Mouse (Mus musculus) layer of hippocampus, adult 2 months (tissue): ENCODE data around the gene Fbxw4. TPM values are rescaled to one million over a fixed set of nuclear protein-coding genes. Genes with fewer than 3 reads are reported as not detected.

Experiments
- DNase-seq, 2 experiments: peaks; one replicate each; pipeline ENCODE4 v3.0.0; 2022; ENCODE audit warnings: low spot score in 2 of 2
- H3K27ac ChIP-seq: fragments of 200-600 bp; 2 replicates; pipeline ENCODE4 v1.8.1; 2022
- H3K4me3 ChIP-seq: fragments of 200-600 bp; 2 replicates; pipeline ENCODE4 v1.8.1; 2022; ENCODE audit warnings: mild to moderate bottlenecking
- CTCF ChIP-seq: fragments of 200-600 bp; conservative IDR thresholded peaks from 2 replicates; pipeline ENCODE4 v1.8.1; 2022; ENCODE audit warnings: antibody characterized with exemption, mild to moderate bottlenecking, moderate library complexity
- total RNA-seq, 2 experiments: library from RNA; stranded (reverse); gene quantifications; 2 replicates each; pipeline ENCODE4 v1.2.3; 2021

The Fbxw4 gene
- total RNA-seq, 2 experiments from 2014 or later: 35.4 to 38.7 TPM

DNA sequence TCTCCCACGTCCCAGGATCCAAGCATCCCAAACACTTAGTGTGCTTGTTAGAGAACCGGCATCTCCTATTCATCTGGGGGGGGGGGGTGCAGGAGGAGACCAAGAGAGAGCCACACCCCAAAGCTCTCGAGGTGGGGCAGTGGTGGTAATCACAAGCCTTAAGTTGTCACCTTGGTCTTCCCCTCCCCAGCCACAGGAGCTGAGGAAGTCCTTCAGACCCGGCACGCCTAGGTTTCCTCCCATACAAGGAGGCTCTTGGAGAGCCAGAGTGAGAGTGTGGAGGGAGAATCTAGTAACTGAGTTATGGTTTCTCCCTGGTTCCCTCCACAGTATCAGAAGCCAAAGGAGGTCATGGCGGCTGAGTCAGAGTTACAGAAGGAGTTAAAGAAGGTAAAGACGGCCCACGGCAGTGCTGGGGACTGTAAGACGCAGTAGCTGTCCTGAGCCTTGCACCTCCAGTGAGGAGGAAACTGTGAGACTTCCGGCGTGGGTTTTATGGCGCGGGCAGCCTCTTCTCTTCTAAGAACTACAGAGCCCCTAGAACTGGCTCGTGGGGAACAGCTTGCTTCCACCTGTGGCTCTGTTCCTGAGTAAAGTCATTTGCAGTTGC lies 82.9 kb downstream of the Fbxw4 start:
- TF ChIP-seq CTCF: no peak
- no peak for DNase-seq
- no peak overlapping the region for H3K4me3 ChIP-seq
- H3K27ac ChIP-seq: no peak overlapping the region

- no peak for DNase-seq
- Histone ChIP-seq H3K4me3 (no peak overlapping the region), H3K27ac (no peak overlapping the region)
- TF ChIP-seq CTCF: no peak
These were observed 84.5 kb downstream of the Fbxw4 start for GRCm38 (mm10) chr19:45575632-45576001.

DNA sequence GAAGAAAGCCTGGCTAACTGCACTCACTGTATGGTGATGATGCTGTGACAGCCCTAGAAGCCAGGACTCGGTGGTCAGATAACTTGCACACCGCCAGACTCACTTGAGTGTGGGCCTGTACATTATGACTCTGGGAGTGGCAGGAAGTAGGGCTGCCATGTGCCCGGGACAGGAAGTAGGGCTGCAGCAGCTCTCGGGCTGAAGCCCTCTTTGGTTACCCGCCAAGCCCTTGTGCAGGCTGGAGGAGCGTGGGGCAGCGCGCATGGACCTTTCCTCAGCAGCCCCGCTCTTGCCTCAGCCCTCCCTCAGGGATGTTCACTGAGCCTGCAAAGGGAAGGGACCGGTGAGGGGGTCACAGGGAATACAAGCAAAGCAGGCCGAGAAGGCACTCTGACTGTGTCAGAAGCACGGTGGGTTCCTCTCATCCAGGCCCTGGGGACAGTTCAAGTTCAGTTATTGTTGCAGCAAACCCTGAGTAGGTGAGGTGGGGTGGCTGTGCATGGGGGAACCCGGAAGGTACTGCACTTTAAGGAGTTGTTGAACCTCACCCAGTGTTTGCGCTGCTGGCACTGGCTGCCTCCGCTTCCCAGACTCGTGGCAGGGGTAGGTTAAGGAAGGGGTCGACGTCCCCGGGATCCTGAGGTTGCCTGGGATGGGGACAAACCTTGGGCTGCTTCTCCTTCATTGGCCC lies 85.0 kb downstream of the Fbxw4 start:
- H3K27ac ChIP-seq: no peak overlapping the region
- no peak overlapping the region for H3K4me3 ChIP-seq
- no peak for TF ChIP-seq CTCF
- DNase-seq: no peak

DNA sequence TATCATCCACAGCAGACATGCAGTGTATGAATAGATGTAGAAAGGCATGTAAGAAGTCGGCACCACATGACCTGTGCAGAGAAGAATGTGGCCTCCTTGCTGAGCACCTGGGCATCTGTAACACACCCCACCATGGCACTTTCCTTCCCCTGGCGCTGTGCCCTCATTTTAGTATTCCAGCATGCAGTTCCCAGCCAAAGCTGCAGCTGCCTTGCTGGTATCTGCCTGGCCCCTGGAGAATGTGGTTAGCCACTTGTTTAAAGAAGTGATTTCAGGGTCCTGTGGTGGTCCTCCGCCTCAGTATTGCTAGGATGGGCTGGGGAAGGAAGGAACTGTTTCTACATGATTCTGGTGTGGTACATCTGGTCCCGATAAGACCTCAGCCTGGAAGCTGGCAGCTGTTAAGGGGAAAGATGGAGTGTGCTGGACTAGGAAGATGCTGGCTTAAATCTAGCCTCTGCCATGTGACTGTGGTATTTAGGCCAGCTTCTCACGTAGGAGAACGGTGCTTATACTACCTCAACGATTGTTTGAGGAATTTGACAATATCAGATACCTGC lies 85.7 kb downstream of the Fbxw4 start:
- DNase-seq: no peak
- no peak for TF ChIP-seq CTCF
- H3K4me3 ChIP-seq: no peak overlapping the region
- 0 out of 2 replicates have a peak overlapping the region, but pooled peaks have one; percentile 32 for H3K27ac ChIP-seq

DNA sequence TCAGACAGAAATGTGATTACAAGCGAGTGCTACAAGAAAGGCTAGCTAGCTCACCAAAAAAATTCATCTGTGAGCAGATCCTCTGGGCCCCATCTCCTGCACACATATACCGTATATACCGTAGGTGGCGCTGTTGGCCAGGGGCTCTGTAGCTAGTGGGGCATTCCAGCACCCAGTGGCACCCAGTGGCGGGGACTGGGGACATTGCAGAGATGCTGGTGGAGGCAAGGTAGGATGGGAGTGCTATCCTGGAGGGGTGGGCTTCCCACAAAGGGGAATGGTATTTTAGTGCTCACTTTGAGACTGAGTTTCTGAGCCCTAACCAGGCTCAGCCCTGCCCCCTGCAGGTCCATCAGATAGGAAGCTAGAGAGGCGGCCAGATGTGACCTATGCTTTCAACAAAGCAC lies 86.2 kb downstream of the Fbxw4 start:
- TF ChIP-seq CTCF: peak; percentile 90
- Histone ChIP-seq H3K4me3 (no peak overlapping the region), H3K27ac (0 out of 2 replicates have a peak overlapping the region, but pooled peaks have one; percentile 18)
- peak; percentile 61 to 83 for DNase-seq

- Histone ChIP-seq H3K27ac (no peak overlapping the region), H3K4me3 (no peak overlapping the region)
- no peak for TF ChIP-seq CTCF
- DNase-seq: no peak
These were observed 87.1 kb downstream of the Fbxw4 start for GRCm38 (mm10) chr19:45573033-45573432.

GRCm38 (mm10) chr19:45567367-45567766 lies 92.7 kb downstream of the Fbxw4 start:
- DNase-seq: no peak
- TF ChIP-seq CTCF: no peak
- Histone ChIP-seq H3K4me3 (no peak overlapping the region), H3K27ac (no peak overlapping the region)

- TF ChIP-seq CTCF: no peak
- no peak for DNase-seq
- no peak overlapping the region for H3K27ac ChIP-seq
- H3K4me3 ChIP-seq: no peak overlapping the region
These were observed 94.0 kb downstream of the Fbxw4 start for GRCm38 (mm10) chr19:45565925-45566715.

GRCm38 (mm10) chr19:45560153-45560890 lies 99.8 kb downstream of the Fbxw4 start, which contains the start of the genes Poll and Gm17018:
TSS of gene Poll (minus strand) at chr19:45560531.
TSS of gene Gm17018 (plus strand) at chr19:45560615.
- Histone ChIP-seq H3K27ac (peak within 1 kb of the TSS; percentile 83), H3K4me3 (peak within 1 kb of the TSS; percentile 99)
- TF ChIP-seq CTCF: no peak
- DNase-seq: peak; percentile 84 to 88

DNA sequence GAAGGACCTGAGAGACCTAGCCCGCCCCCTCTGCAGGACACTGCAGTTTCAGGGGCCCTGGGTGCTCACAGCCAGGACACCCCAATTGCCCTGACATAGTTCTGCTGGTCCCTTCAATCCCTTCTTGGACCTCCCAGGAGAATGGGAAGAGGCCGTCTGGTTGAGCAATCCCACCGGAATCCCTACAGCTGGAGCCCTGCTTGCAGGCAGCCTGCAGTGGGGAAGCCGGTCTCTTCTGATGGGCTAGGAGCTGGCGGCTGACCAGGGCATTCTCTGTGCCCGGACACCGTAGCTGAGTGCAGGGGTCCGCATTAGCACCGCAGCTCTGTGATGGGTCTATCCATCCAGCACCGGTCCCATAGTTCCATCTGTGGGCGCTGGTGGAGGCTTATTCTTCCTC lies 106.0 kb downstream of the Fbxw4 start:
- DNase-seq: no peak
- H3K27ac ChIP-seq: no peak overlapping the region
- TF ChIP-seq CTCF: no peak
- no peak overlapping the region for H3K4me3 ChIP-seq

DNA sequence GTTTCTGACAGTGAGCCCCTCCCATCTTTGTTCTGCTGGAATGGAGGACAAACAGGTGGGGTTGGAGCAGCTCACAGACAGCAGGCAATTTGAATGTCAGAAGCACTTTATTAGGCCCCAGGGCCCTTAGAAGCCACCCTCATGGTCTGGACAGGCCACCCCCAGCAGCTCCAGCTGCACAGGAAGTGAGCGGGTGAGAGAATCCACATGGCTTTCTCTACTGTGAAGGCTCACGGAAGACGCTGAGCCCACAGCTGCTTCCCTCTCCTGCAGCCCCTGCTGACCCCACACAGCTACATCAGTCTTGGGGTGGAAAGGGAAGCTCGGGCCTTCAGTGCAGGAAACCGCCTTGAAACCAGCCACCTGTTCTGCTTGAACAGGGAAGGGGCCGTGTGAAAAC lies 107.9 kb downstream of the Fbxw4 start:
- Histone ChIP-seq H3K27ac (no peak overlapping the region), H3K4me3 (no peak overlapping the region)
- no peak for TF ChIP-seq CTCF
- DNase-seq: no peak

GRCm38 (mm10) chr19:45549948-45550347 lies 110.2 kb downstream of the Fbxw4 start:
- Histone ChIP-seq H3K27ac (no peak overlapping the region), H3K4me3 (no peak overlapping the region)
- DNase-seq: no peak
- no peak for TF ChIP-seq CTCF
